Mouse (Mus musculus): ENCODE measurements around the gene Grap. TPM values are rescaled to one million over a fixed set of nuclear protein-coding genes. Genes with fewer than 3 reads are reported as not detected.

Grap gene
- total RNA-seq, 2 experiments from 2014 or later = 7.4 to 8.2 TPM

DNA sequence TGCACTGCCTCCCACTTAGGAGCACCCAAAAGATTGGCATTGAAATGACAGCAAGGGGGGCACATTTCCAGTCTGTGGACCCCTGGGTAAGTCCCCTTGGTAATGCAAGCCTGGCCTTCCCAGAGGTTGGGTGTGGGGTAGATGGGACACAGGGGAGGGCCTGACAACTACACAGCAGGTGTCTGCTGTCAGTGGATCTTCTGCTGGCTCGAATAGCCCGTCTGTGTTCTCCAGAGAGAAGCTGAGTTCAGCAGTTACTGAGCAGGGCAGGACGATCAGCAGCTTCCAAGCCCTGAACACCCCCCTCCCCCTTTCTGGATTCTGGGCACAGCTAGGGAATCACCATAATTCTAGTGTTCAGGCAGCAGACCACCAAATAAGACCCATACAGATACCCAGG is 66.3 kb downstream of the Grap start:
- DNase-seq (ENCODE audit: low spot score in 2 of 2) = no peak

- no peak for DNase-seq (ENCODE audit: low spot score in 2 of 2)
These were observed 66.8 kb downstream of the Grap start for GRCm38 (mm10) chr11:61719826-61720225.

DNA sequence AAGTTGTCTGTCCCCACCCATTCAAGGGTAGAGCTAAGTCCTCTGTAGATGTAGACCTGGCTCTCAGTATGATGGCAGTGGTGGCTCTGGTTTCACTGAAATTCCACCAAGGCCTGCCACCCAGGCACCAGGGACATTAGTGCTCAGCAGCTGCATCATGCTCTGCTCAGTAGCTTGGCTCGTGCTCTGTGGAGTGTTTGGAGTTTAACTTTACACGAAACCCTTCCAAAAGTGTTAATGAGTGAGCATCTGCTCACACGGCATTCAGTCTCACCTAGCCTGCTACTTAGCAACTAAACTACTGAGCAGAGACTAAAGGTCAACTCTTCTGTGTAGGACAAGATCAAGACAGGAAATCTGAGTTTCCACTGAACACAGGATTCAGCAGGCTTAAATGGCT is 67.6 kb downstream of the Grap start, which contains the start of gene Slc5a10:
Slc5a10 (minus strand) TSS at position 191 of the 400 bp plus-strand sequence.
- no peak for DNase-seq (ENCODE audit: low spot score in 2 of 2)

GRCm38 (mm10) chr11:61722077-61722476 is 69.0 kb downstream of the Grap start:
- no peak for DNase-seq (ENCODE audit: low spot score in 2 of 2)

Other genes with a start within 250 kb of the Grap start
- 1 to 10 TPM; 1.2 to 1.3 TPM for gene Rnf112, start 199.1 kb upstream of the Grap start, total RNA-seq (2021)
- gene Mfap4, start 167.8 kb upstream of the Grap start, total RNA-seq (2021) = 1 to 10 TPM; 4.8 to 5.6 TPM
- 10 to 100 TPM; 15.3 to 16.0 TPM for gene Mapk7, start 158.9 kb upstream of the Grap start, total RNA-seq (2021)
- 10 to 100 TPM; 14.4 to 14.8 TPM for gene B9d1, start 148.1 kb upstream of the Grap start, total RNA-seq (2021)
- gene Epn2, start 73.6 kb upstream of the Grap start, total RNA-seq (2021) = 10 to 100 TPM; 16.2 to 25.9 TPM
- 1 to 10 TPM; 1.2 to 1.6 TPM for gene Fam83g, start 30.8 kb downstream of the Grap start, total RNA-seq (2021)
- not detected for gene Slc5a10, start 67.6 kb downstream of the Grap start, total RNA-seq (2021)
- 10 to 100 TPM; 25.1 to 27.9 TPM for gene Prpsap2, start 108.8 kb downstream of the Grap start, total RNA-seq (2021)
- 10 to 100 TPM; 28.3 to 33.8 TPM for gene Ulk2, start 201.8 kb downstream of the Grap start, total RNA-seq (2021)

All from adrenal gland, adult 18-20 months (tissue).